Mouse (Mus musculus): Measurements from ENCODE around the gene Slc43a1. TPM values are rescaled to one million over a fixed set of nuclear protein-coding genes. Genes with fewer than 3 reads are reported as not detected.

Slc43a1 gene
- polyA plus RNA-seq, 1 experiment from 2014 or later, result 28.0 TPM

DNA sequence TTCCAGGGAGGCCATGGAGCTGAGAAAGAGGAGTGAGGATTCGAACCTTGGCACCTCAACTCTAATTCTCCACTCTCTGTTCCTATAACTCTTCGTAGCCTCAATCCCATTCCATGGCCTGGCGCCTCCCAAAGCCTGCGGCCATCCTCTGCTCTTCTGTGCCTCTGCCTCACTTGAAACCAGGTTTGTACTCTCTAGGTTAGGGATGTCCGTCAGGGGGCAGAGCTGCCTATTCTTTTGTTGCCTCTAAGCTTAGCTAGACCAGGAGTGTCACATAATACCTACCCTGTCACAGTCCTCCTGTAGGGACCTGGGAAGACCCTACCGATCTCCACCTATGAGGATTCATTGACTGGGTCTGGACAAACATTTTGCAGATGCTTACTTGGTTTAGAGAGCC, 26.0 kb upstream of the Slc43a1 start:
- ATAC-seq (replicated peaks; ENCODE audit: insufficient number of reproducible peaks, low FRiP score, low TSS enrichment, low read depth), result no peak
- Histone ChIP-seq H3K9ac (replicated peaks; ENCODE audit: low read length) (no peak overlapping the region), H3K9me3 (replicated peaks; ENCODE audit: control insufficient read depth, low read length) (no peaks in the 10 kb centered on the region), H3K4me1 (ENCODE audit: control insufficient read depth, insufficient read depth, low read length) (no peaks in the 10 kb centered on the region), H3K4me3 (ENCODE audit: low read depth, low read length) (no peak overlapping the region), H3K4me2 (ENCODE audit: low read depth, low read length) (no peak overlapping the region), H3K27ac (replicated peaks; ENCODE audit: low read depth, low read length) (no peak overlapping the region), H3K36me3 (replicated peaks; ENCODE audit: control insufficient read depth, insufficient read depth, low read depth, low read length) (no peaks in the 10 kb centered on the region), H3K27me3 (ENCODE audit: control insufficient read depth, insufficient read depth, low read length) (no peaks in the 10 kb centered on the region)
- DNase-seq (ENCODE audit: low spot score), result no peak
- 75% methylated on average over 6 of the region's 6 CpGs for WGBS

DNA sequence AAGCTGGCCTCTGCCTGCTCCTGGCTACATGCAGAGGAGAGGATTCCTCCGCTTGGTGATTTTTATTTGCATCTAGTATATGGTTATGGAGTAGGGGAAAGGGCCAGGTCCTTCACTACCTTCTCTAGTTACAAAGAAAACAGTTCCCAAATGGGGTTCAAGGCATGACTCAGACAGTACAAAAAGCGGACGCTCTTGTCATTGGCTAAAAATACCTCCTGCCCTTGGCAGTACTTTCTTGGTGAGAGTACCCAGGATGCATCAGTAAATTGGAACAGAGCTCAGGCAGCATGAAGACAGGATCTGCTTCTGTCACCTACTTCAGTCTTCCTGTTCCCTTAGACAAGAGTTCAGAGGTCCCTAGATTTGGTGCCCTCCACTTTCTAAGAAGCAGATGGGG, 18.8 kb upstream of the Slc43a1 start:
- no peaks in the 10 kb centered on the region for H3K27me3 ChIP-seq (ENCODE audit: control insufficient read depth, insufficient read depth, low read length)
- H3K4me1 ChIP-seq (ENCODE audit: control insufficient read depth, insufficient read depth, low read length), result no peaks in the 10 kb centered on the region
- no peaks in the 10 kb centered on the region for H3K9me3 ChIP-seq (replicated peaks; ENCODE audit: control insufficient read depth, low read length)
- no peaks in the 10 kb centered on the region for H3K36me3 ChIP-seq (replicated peaks; ENCODE audit: control insufficient read depth, insufficient read depth, low read depth, low read length)
- no peak overlapping the region for H3K4me3 ChIP-seq (ENCODE audit: low read depth, low read length)
- no peak overlapping the region for H3K27ac ChIP-seq (replicated peaks; ENCODE audit: low read depth, low read length)
- DNase-seq (ENCODE audit: low spot score) (no peak), ATAC-seq (replicated peaks; ENCODE audit: insufficient number of reproducible peaks, low FRiP score, low TSS enrichment, low read depth) (no peak)
- H3K4me2 ChIP-seq (ENCODE audit: low read depth, low read length), result no peak overlapping the region
- 55% methylated on average over 3 of the region's 3 CpGs for WGBS
- no peak overlapping the region for H3K9ac ChIP-seq (replicated peaks; ENCODE audit: low read length)

- Histone ChIP-seq H3K4me1 (ENCODE audit: control insufficient read depth, insufficient read depth, low read length) (no peaks in the 10 kb centered on the region), H3K27ac (replicated peaks; ENCODE audit: low read depth, low read length) (no peak within 1 kb of the TSS), H3K36me3 (replicated peaks; ENCODE audit: control insufficient read depth, insufficient read depth, low read depth, low read length) (no peaks in the 10 kb centered on the region), H3K9me3 (replicated peaks; ENCODE audit: control insufficient read depth, low read length) (no peaks in the 10 kb centered on the region), H3K4me3 (ENCODE audit: low read depth, low read length) (no peak within 1 kb of the TSS), H3K9ac (replicated peaks; ENCODE audit: low read length) (no peak within 1 kb of the TSS), H3K4me2 (ENCODE audit: low read depth, low read length) (no peak within 1 kb of the TSS), H3K27me3 (ENCODE audit: control insufficient read depth, insufficient read depth, low read length) (no peaks in the 10 kb centered on the region)
- ATAC-seq (replicated peaks; ENCODE audit: insufficient number of reproducible peaks, low FRiP score, low TSS enrichment, low read depth), result no peak
- 61% methylated on average over 13 of the region's 13 CpGs for WGBS
- DNase-seq (ENCODE audit: low spot score), result no peak
Observed at GRCm38 (mm10) chr2:84822552-84822951, 16.1 kb upstream of the Slc43a1 start, which contains the start of gene Smtnl1. TSS of gene Smtnl1 (minus strand) at chr2:84822652.

DNA sequence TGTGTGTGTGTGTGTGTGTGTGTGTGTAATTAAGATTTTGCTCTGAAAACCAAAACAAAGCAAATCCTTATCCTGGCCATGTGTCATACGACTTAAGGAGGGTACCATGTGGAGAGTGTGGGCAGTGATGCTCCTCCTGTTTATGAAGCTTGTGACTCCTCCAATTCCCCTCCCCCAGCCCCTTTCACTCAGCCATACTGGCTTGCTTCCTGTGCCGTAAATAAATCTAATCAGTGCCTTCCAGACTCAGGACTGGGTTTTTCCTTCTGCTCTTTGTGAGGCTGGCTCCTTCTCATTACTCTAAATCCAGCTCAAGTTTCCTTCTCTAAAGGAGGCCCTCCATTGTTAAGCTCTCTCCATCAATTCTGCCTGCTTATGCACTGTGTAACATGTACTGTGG, 15.4 kb upstream of the Slc43a1 start:
- Histone ChIP-seq H3K9ac (replicated peaks; ENCODE audit: low read length) (no peak overlapping the region), H3K4me3 (ENCODE audit: low read depth, low read length) (no peak overlapping the region), H3K4me1 (ENCODE audit: control insufficient read depth, insufficient read depth, low read length) (no peaks in the 10 kb centered on the region), H3K27me3 (ENCODE audit: control insufficient read depth, insufficient read depth, low read length) (no peaks in the 10 kb centered on the region), H3K27ac (replicated peaks; ENCODE audit: low read depth, low read length) (no peak overlapping the region), H3K9me3 (replicated peaks; ENCODE audit: control insufficient read depth, low read length) (no peaks in the 10 kb centered on the region), H3K4me2 (ENCODE audit: low read depth, low read length) (no peak overlapping the region), H3K36me3 (replicated peaks; ENCODE audit: control insufficient read depth, insufficient read depth, low read depth, low read length) (no peaks in the 10 kb centered on the region)
- 37% methylated on average over 2 of the region's 2 CpGs for WGBS
- ATAC-seq (replicated peaks; ENCODE audit: insufficient number of reproducible peaks, low FRiP score, low TSS enrichment, low read depth) (no peak), DNase-seq (ENCODE audit: low spot score) (peak; percentile 40)

- DNase-seq (ENCODE audit: low spot score) (peak; percentile 96), ATAC-seq (replicated peaks; ENCODE audit: insufficient number of reproducible peaks, low FRiP score, low TSS enrichment, low read depth) (peak; percentile 89)
- WGBS, result under 1% methylated on average over 34 of the region's 34 CpGs
- Histone ChIP-seq H3K4me2 (ENCODE audit: low read depth, low read length) (peak within 1 kb of the TSS; percentile 85), H3K4me3 (ENCODE audit: low read depth, low read length) (peak within 1 kb of the TSS; percentile 85), H3K27me3 (ENCODE audit: control insufficient read depth, insufficient read depth, low read length) (no peaks in the 10 kb centered on the region), H3K4me1 (ENCODE audit: control insufficient read depth, insufficient read depth, low read length) (no peaks in the 10 kb centered on the region), H3K36me3 (replicated peaks; ENCODE audit: control insufficient read depth, insufficient read depth, low read depth, low read length) (no peaks in the 10 kb centered on the region), H3K27ac (replicated peaks; ENCODE audit: low read depth, low read length) (no peak within 1 kb of the TSS), H3K9ac (replicated peaks; ENCODE audit: low read length) (peak within 1 kb of the TSS; percentile 62), H3K9me3 (replicated peaks; ENCODE audit: control insufficient read depth, low read length) (no peaks in the 10 kb centered on the region)
Observed at GRCm38 (mm10) chr2:84826488-84827282, 12.0 kb upstream of the Slc43a1 start, which contains the start of gene Timm10. TSS of gene Timm10 (plus strand) at chr2:84826997.

DNA sequence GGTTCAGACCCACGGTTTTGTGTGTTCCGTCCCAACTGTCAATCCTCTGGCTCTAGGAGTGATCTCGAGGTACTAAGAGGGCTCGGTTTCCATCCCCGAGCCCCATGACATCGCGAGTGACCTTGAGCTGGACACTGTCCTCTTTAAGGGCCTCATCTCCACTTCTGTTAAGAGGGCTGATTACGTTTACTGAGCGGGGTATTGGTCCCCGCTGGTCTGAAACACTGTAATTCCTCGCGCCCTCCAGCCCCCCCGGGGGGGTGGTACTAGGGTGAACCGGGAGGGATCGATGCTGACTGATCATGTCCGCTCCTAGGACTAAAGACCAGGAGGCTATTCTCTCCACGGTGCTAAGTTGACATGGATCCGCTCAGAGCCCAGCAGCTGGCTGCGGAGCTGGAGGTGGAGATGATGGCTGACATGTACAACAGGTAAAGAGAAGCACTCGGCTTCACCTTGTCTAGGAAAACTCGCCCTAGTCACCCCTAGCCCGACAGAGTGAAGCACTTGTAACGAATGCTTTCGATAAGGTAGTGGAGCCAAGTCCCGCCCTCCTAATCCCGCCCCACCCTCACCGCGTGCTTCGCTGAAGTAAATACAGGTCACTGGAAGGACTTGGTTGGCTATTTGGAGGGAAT, 11.2 kb upstream of the Slc43a1 start:
- Histone ChIP-seq H3K4me3 (ENCODE audit: low read depth, low read length) (peak overlapping the region; percentile 85), H3K4me1 (ENCODE audit: control insufficient read depth, insufficient read depth, low read length) (no peaks in the 10 kb centered on the region), H3K4me2 (ENCODE audit: low read depth, low read length) (peak overlapping the region; percentile 85), H3K36me3 (replicated peaks; ENCODE audit: control insufficient read depth, insufficient read depth, low read depth, low read length) (no peaks in the 10 kb centered on the region), H3K9me3 (replicated peaks; ENCODE audit: control insufficient read depth, low read length) (no peaks in the 10 kb centered on the region), H3K27ac (replicated peaks; ENCODE audit: low read depth, low read length) (no peak overlapping the region), H3K27me3 (ENCODE audit: control insufficient read depth, insufficient read depth, low read length) (no peaks in the 10 kb centered on the region), H3K9ac (replicated peaks; ENCODE audit: low read length) (peak overlapping the region; percentile 62)
- ATAC-seq (replicated peaks; ENCODE audit: insufficient number of reproducible peaks, low FRiP score, low TSS enrichment, low read depth) (peak; percentile 70; the same call in 1 of the 2 replicates), DNase-seq (ENCODE audit: low spot score) (peak; percentile 21)
- WGBS, result under 1% methylated on average over 29 of the region's 29 CpGs

DNA sequence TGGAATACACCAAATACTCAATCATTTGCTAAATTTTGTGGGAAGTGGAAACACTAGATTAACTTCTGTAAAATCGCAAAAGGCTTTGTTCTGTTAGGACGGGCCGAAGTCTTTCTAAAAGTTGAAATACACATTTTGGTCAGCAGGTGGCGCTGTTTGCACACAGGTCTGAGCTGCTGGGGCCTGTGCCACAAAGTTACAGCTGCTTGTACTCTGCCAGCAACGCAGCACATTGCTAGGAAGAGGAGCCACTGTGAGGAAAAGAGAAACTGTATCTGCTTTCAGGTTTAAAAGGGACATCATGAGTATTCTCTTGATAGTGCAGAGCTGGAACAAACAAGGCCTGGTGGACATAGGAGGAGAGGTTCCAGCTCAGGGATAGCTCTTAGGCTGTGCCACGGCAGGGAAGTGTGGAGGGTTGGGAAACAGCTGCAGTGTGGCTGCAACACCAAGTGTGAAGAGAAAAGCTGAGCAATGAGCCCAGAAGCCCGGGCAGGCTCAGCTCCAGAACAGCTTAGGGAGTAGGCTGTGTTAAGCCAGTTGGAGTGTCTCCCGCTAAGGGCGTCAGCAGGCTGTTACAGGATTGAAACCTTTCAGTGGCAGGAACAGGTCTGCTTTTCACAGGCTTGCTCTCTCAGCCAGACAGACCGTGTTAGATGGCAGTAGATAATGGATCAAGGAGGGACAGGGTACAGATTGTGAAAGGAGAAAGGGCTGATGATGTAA, 6.8 kb upstream of the Slc43a1 start:
- Histone ChIP-seq H3K27ac (replicated peaks; ENCODE audit: low read depth, low read length) (no peak overlapping the region), H3K9ac (replicated peaks; ENCODE audit: low read length) (0 out of 2 replicates have a peak overlapping the region, but pooled peaks have one; percentile 29), H3K4me2 (ENCODE audit: low read depth, low read length) (no peak overlapping the region), H3K9me3 (replicated peaks; ENCODE audit: control insufficient read depth, low read length) (no peaks in the 10 kb centered on the region), H3K4me1 (ENCODE audit: control insufficient read depth, insufficient read depth, low read length) (no peaks in the 10 kb centered on the region), H3K4me3 (ENCODE audit: low read depth, low read length) (no peak overlapping the region), H3K36me3 (replicated peaks; ENCODE audit: control insufficient read depth, insufficient read depth, low read depth, low read length) (no peaks in the 10 kb centered on the region), H3K27me3 (ENCODE audit: control insufficient read depth, insufficient read depth, low read length) (no peaks in the 10 kb centered on the region)
- peak; percentile 95 for DNase-seq (ENCODE audit: low spot score)
- ATAC-seq (replicated peaks; ENCODE audit: insufficient number of reproducible peaks, low FRiP score, low TSS enrichment, low read depth), result peak; percentile 56; the same call in 1 of the 2 replicates
- WGBS, result 36% methylated on average over 10 of the region's 10 CpGs

All from embryonic facial prominence, embryonic 11.5 days (tissue).